Mouse (Mus musculus): ENCODE measurements around the gene Pex19. TPM values are rescaled to one million over a fixed set of nuclear protein-coding genes. Genes with fewer than 3 reads are reported as not detected.

Pex19 gene
- polyA plus RNA-seq, 1 experiment from 2014 or later, result 133 TPM

GRCm38 (mm10) chr1:172160508-172160907 is 34.0 kb downstream of the Pex19 start:
- no peak for ATAC-seq (ENCODE audit: insufficient number of reproducible peaks, low FRiP score)

GRCm38 (mm10) chr1:172162009-172162408 is 35.5 kb downstream of the Pex19 start:
- ATAC-seq (ENCODE audit: insufficient number of reproducible peaks, low FRiP score), result no peak
- Histone ChIP-seq H3K4me1 (replicated peaks) (peaks cover 22% of the 10 kb centered on the region), H3K4me3 (no peak overlapping the region), H3K9ac (no peak overlapping the region), H3K36me3 (peaks cover 25% of the 10 kb centered on the region), H3K9me3 (replicated peaks) (no peaks in the 10 kb centered on the region), H3K4me2 (no peak overlapping the region), H3K27ac (ENCODE audit: poor library complexity, severe bottlenecking) (no peak overlapping the region), H3K27me3 (replicated peaks) (no peaks in the 10 kb centered on the region)
- 92% methylated on average over 1 of the region's 1 CpGs for WGBS

More at GRCm38 (mm10) chr1:172160508-172160907, 34.0 kb downstream of the Pex19 start:
- Histone ChIP-seq H3K4me3 (no peak overlapping the region), H3K9ac (no peak overlapping the region; the same call in 1 of the 2 replicates), H3K9me3 (replicated peaks) (no peaks in the 10 kb centered on the region), H3K27me3 (replicated peaks) (no peaks in the 10 kb centered on the region), H3K4me2 (peak overlapping the region; percentile 33), H3K36me3 (peaks cover 23% of the 10 kb centered on the region), H3K27ac (ENCODE audit: poor library complexity, severe bottlenecking) (peak overlapping the region; percentile 84), H3K4me1 (replicated peaks) (peaks cover 22% of the 10 kb centered on the region)

- ATAC-seq (ENCODE audit: insufficient number of reproducible peaks, low FRiP score), result no peak
- no peaks in the 10 kb centered on the region for H3K27me3 ChIP-seq (replicated peaks)
- no peak overlapping the region for H3K4me2 ChIP-seq
- H3K27ac ChIP-seq (ENCODE audit: poor library complexity, severe bottlenecking), result no peak overlapping the region
- WGBS, result 92% methylated on average over 6 of the region's 6 CpGs
- H3K9me3 ChIP-seq (replicated peaks), result no peaks in the 10 kb centered on the region
- peaks cover 34% of the 10 kb centered on the region for H3K36me3 ChIP-seq
- H3K4me3 ChIP-seq, result no peak overlapping the region
- H3K4me1 ChIP-seq (replicated peaks), result peaks cover 22% of the 10 kb centered on the region
- H3K9ac ChIP-seq, result 0 out of 2 replicates have a peak overlapping the region, but pooled peaks have one; percentile 31
These were observed 36.4 kb downstream of the Pex19 start for GRCm38 (mm10) chr1:172162959-172163358.

- Histone ChIP-seq H3K27me3 (replicated peaks) (no peaks in the 10 kb centered on the region), H3K9ac (no peak overlapping the region), H3K4me3 (no peak overlapping the region), H3K4me1 (replicated peaks) (peaks cover 8% of the 10 kb centered on the region), H3K4me2 (no peak overlapping the region), H3K9me3 (replicated peaks) (no peaks in the 10 kb centered on the region), H3K36me3 (peaks cover 80% of the 10 kb centered on the region), H3K27ac (ENCODE audit: poor library complexity, severe bottlenecking) (no peak overlapping the region)
- WGBS, result 92% methylated on average over 5 of the region's 5 CpGs
- ATAC-seq (ENCODE audit: insufficient number of reproducible peaks, low FRiP score), result no peak
These were observed 41.4 kb downstream of the Pex19 start for GRCm38 (mm10) chr1:172167911-172168310.

- ATAC-seq (ENCODE audit: insufficient number of reproducible peaks, low FRiP score), result no peak
- no peak overlapping the region for H3K4me3 ChIP-seq
- H3K4me1 ChIP-seq (replicated peaks), result peaks cover 9% of the 10 kb centered on the region
- no peak overlapping the region for H3K4me2 ChIP-seq
- no peak overlapping the region for H3K9ac ChIP-seq
- H3K27me3 ChIP-seq (replicated peaks), result no peaks in the 10 kb centered on the region
- no peak overlapping the region for H3K27ac ChIP-seq (ENCODE audit: poor library complexity, severe bottlenecking)
- peaks cover 93% of the 10 kb centered on the region for H3K36me3 ChIP-seq
- H3K9me3 ChIP-seq (replicated peaks), result no peaks in the 10 kb centered on the region
- WGBS, result 93% methylated on average over 5 of the region's 5 CpGs
These were observed 43.3 kb downstream of the Pex19 start for GRCm38 (mm10) chr1:172169809-172170208.

- H3K9ac ChIP-seq, result no peak overlapping the region
- H3K36me3 ChIP-seq, result peaks cover 85% of the 10 kb centered on the region
- H3K9me3 ChIP-seq (replicated peaks), result no peaks in the 10 kb centered on the region
- no peaks in the 10 kb centered on the region for H3K27me3 ChIP-seq (replicated peaks)
- no peak for ATAC-seq (ENCODE audit: insufficient number of reproducible peaks, low FRiP score)
- no peak overlapping the region for H3K27ac ChIP-seq (ENCODE audit: poor library complexity, severe bottlenecking)
- 96% methylated on average over 21 of the region's 21 CpGs for WGBS
- H3K4me3 ChIP-seq, result no peak overlapping the region
- no peak overlapping the region for H3K4me2 ChIP-seq
- H3K4me1 ChIP-seq (replicated peaks), result peaks cover 11% of the 10 kb centered on the region
These were observed 45.8 kb downstream of the Pex19 start for GRCm38 (mm10) chr1:172172381-172172780.

- H3K27me3 ChIP-seq (replicated peaks), result no peaks in the 10 kb centered on the region
- peaks cover 84% of the 10 kb centered on the region for H3K36me3 ChIP-seq
- WGBS, result 88% methylated on average over 5 of the region's 5 CpGs
- H3K4me1 ChIP-seq (replicated peaks), result peaks cover 11% of the 10 kb centered on the region
- no peaks in the 10 kb centered on the region for H3K9me3 ChIP-seq (replicated peaks)
- no peak overlapping the region for H3K9ac ChIP-seq
- no peak overlapping the region for H3K27ac ChIP-seq (ENCODE audit: poor library complexity, severe bottlenecking)
- no peak overlapping the region for H3K4me3 ChIP-seq
- no peak overlapping the region for H3K4me2 ChIP-seq
- ATAC-seq (ENCODE audit: insufficient number of reproducible peaks, low FRiP score), result no peak
These were observed 46.6 kb downstream of the Pex19 start for GRCm38 (mm10) chr1:172173181-172173580.

GRCm38 (mm10) chr1:172177791-172178190 is 51.2 kb downstream of the Pex19 start:
- no peaks in the 10 kb centered on the region for H3K9me3 ChIP-seq (replicated peaks)
- ATAC-seq (ENCODE audit: insufficient number of reproducible peaks, low FRiP score), result no peak

GRCm38 (mm10) chr1:172179102-172179501 is 52.5 kb downstream of the Pex19 start:
- Histone ChIP-seq H3K4me3 (no peak overlapping the region), H3K4me2 (no peak overlapping the region), H3K36me3 (peaks cover 68% of the 10 kb centered on the region), H3K27me3 (replicated peaks) (no peaks in the 10 kb centered on the region), H3K9ac (no peak overlapping the region), H3K9me3 (replicated peaks) (no peaks in the 10 kb centered on the region), H3K4me1 (replicated peaks) (peaks cover 4% of the 10 kb centered on the region), H3K27ac (ENCODE audit: poor library complexity, severe bottlenecking) (no peak overlapping the region)
- ATAC-seq (ENCODE audit: insufficient number of reproducible peaks, low FRiP score), result no peak
- WGBS, result 74% methylated on average over 7 of the region's 7 CpGs

More at GRCm38 (mm10) chr1:172177791-172178190, 51.2 kb downstream of the Pex19 start:
- no peak overlapping the region for H3K27ac ChIP-seq (ENCODE audit: poor library complexity, severe bottlenecking)
- H3K9ac ChIP-seq, result no peak overlapping the region
- H3K4me2 ChIP-seq, result no peak overlapping the region
- no peak overlapping the region for H3K4me3 ChIP-seq
- peaks cover 11% of the 10 kb centered on the region for H3K4me1 ChIP-seq (replicated peaks)
- WGBS, result 88% methylated on average over 7 of the region's 7 CpGs
- H3K27me3 ChIP-seq (replicated peaks), result no peaks in the 10 kb centered on the region
- peaks cover 75% of the 10 kb centered on the region for H3K36me3 ChIP-seq

GRCm38 (mm10) chr1:172180881-172181280 is 54.3 kb downstream of the Pex19 start:
- peaks cover 62% of the 10 kb centered on the region for H3K36me3 ChIP-seq
- WGBS, result 76% methylated on average over 4 of the region's 4 CpGs

GRCm38 (mm10) chr1:172181777-172182176 is 55.2 kb downstream of the Pex19 start:
- Histone ChIP-seq H3K4me1 (replicated peaks) (no peaks in the 10 kb centered on the region), H3K4me2 (no peak overlapping the region), H3K27me3 (replicated peaks) (no peaks in the 10 kb centered on the region), H3K9ac (no peak overlapping the region), H3K36me3 (peaks cover 68% of the 10 kb centered on the region), H3K27ac (ENCODE audit: poor library complexity, severe bottlenecking) (no peak overlapping the region), H3K9me3 (replicated peaks) (no peaks in the 10 kb centered on the region), H3K4me3 (no peak overlapping the region)
- ATAC-seq (ENCODE audit: insufficient number of reproducible peaks, low FRiP score), result no peak
- 95% methylated on average over 3 of the region's 3 CpGs for WGBS

More at GRCm38 (mm10) chr1:172180881-172181280, 54.3 kb downstream of the Pex19 start:
- no peak for ATAC-seq (ENCODE audit: insufficient number of reproducible peaks, low FRiP score)
- no peaks in the 10 kb centered on the region for H3K4me1 ChIP-seq (replicated peaks)
- H3K9me3 ChIP-seq (replicated peaks), result no peaks in the 10 kb centered on the region
- no peak overlapping the region for H3K4me2 ChIP-seq
- no peak overlapping the region for H3K27ac ChIP-seq (ENCODE audit: poor library complexity, severe bottlenecking)
- H3K9ac ChIP-seq, result no peak overlapping the region
- no peak overlapping the region for H3K4me3 ChIP-seq
- H3K27me3 ChIP-seq (replicated peaks), result no peaks in the 10 kb centered on the region

GRCm38 (mm10) chr1:172183056-172183455 is 56.5 kb downstream of the Pex19 start:
- Histone ChIP-seq H3K36me3 (peaks cover 73% of the 10 kb centered on the region), H3K9ac (no peak overlapping the region), H3K4me1 (replicated peaks) (no peaks in the 10 kb centered on the region), H3K27me3 (replicated peaks) (no peaks in the 10 kb centered on the region), H3K4me3 (no peak overlapping the region), H3K4me2 (no peak overlapping the region), H3K27ac (ENCODE audit: poor library complexity, severe bottlenecking) (no peak overlapping the region), H3K9me3 (replicated peaks) (no peaks in the 10 kb centered on the region)
- no peak for ATAC-seq (ENCODE audit: insufficient number of reproducible peaks, low FRiP score)
- WGBS, result 95% methylated on average over 6 of the region's 6 CpGs
